Mouse (Mus musculus) CH12F3 (cell line): ENCODE results near the gene Yaf2.
"Not testable (repeated sequence)": the region's sequence is repeated elsewhere in the genome, so short reads cannot be mapped to it uniquely, and the experiment has no call there.

Experiments used
- in situ Hi-C: fragments of 300-500 bp; cut with MboI; formaldehyde crosslinking; loops from 2 replicates; pipeline ENCODE4 v1.14.3; 2020; ENCODE audit warnings: low sequenced_read_pairs

Gene Yaf2

DNA sequence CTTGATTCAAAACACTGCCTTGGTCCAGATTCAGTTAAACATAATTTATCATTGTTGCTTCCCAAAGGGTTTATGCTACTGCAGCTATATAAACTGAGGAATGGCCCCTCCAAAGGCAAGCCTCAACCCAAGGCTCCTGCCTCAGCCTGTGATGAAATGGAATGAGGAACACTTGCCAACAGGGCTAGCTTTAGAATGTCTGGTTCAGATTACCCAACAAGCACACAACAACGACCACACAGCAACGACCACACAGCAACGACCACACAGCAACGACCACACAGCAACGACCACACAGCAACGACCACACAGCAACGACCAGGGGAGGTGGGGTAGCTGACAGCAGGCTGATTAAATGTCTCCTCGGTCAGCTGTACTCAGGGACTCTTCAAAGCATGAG, 76.8 kb downstream of the Yaf2 start:
- in situ Hi-C loops: loop anchor here (10.0 to 25.0 kb wide), 2 partner anchors 175 to 952 kb away; no protein-coding TSS in a partner anchor

DNA sequence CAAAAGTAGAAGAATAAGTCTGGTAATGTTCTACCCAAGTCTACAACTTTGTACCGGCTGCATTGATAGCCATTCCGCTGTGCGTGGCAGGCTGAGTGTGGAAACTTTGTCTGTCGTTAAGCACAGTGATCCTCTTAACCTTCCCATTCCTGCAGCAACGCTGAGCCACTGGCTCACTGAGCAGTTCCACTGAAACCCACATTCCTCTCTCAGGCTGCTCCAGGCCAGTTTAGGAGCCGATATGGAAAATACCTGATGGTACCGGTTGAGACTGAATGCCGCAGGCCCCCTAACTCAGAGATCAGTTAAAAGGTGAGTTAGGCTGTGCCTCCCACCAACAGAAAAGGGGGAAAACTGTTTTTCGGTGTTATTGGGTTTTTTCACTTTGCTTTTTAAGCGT, 81.4 kb downstream of the Yaf2 start:
- in situ Hi-C loops: loop anchor here (25.0 kb wide), 1 partner anchor 957 kb away; no protein-coding TSS in a partner anchor

DNA sequence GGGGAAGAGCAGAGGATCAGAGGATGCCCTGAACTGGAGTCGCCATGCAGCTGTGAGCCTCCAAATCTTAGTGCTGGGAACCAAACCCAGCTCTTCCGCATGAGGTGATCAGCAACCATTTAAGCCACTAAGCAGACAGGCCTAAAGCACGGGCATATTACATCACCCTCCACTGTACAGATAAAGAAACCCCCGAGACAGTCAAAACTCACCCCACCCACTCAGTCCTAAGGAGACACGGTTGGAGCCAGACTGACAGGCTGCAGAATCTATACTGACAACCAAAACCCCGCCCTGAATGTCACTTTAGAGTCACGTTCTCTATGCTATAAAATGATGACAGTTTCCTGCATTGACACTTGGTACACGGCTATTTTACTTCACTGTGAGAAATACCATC, 83.6 kb downstream of the Yaf2 start:
- in situ Hi-C loops: loop anchor here (25.0 kb wide), 1 partner anchor 959 kb away; no protein-coding TSS in a partner anchor

DNA sequence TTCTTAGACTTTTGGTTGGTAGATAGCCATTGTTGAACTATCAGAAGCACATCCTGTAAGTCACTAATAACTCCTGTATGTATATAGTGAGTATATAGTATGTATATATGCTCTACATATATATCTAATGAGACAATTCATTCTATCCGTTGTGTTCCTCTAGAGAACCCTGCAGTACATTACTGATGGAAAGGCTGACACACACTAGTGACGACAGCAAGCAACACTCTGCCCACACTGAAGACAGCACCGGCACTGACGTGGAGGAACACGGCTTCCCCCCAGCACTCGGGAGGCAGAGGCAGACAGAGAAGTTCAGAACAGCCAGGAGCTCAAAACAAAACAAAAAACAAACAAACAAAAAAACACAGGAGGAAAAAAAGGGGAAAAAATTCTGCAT, 84.3 kb downstream of the Yaf2 start:
- in situ Hi-C loops: loop anchor here (25.0 kb wide), 1 partner anchor 960 kb away; no protein-coding TSS in a partner anchor

DNA sequence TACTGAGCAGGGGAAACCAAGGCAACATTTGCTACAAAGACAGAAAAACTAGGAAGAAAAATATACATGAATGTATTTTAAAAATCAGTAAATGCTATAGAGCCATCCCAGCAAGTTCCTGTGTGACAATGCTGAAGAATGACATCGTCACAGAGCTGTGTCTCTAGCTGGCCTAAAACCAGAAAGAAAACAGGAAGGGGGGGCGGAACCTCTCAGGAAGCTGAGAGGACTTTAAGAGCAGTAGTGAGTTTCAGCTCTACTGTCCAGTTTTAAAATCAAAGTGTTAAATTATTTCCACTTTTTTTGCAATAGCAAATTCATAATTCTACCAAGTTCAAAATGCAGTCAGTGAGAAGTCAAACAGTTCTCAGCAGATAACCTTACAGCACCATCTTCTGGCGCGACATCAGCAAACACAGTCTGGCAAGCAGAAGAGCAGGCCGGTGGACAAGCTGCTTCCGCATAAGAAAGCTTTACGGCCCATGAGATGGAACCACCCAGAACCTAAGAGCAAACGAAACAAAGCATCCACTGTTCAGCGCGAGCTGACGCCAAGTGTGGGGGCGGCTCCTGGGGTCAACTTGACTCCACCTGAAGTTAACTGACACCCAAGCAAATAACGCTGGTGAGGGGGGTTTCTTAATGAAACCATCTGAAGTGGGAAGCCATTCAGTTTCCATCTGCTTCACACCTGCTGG, 85.0 kb downstream of the Yaf2 start:
- in situ Hi-C loops: loop anchor here (25.0 kb wide), 1 partner anchor 961 kb away; no protein-coding TSS in a partner anchor

DNA sequence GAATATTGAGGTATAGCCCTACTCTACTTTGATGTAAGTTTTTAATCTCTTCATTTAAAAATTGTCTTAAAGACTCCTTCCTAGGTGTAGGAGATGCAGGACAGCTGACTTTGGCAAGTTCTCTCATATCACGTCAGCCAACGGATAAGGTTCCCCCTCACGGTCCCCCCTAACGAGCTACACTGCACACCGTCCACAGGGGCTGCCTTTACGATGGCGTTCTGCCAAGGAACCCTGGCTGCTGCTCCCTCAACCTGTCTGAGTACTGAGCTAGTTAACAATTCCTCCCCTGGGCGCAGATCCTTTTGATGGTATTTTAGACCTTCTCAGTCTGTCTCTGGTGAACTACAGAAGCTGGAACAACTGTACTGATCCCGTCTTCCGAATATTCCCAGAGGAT, 93.5 kb downstream of the Yaf2 start:
- in situ Hi-C loops: no loop called here

DNA sequence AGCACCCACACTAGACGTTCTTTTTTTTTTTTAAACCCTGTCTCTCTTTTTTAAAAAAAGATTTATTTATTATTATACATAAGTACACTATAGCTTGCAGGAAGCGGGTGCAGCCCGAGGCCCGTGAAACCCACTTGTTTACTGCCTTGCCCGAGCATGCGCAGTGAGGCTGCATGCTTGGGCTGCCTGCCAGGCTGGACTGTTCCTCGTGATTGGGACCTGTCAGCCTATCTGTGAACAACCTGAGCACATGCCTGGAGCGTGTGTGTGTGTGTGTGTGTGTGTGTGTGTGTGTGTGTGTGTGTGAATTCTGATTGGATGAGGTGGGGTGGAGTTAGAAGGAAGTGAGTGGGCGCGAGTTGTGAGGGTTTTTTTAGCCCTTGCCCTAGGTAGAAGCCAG, 100.3 kb downstream of the Yaf2 start:
- in situ Hi-C loops: not testable (repeated sequence)
